In the genomic region with DNA sequence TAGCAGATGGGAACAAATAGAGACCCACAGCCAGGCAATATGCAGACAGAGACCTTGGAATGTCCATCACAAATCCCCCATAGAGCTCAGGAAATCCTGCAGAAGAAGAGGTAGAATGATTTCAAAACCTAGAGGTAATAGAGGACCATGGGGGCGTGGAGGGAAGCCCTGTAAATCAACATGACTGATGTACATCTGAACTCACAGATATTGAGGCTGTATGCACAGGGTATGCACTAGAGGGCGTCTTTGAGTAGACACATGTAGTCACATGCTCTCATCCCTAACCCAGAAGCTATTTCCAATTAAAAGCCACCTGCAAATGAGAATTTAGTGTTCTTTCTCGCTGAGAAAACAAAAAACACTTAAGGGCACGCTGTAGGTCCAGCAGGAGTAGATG, we compare ENCODE assay signal across 22 mouse cellular contexts.
DNase-seq lines count a peak whose midpoint lies in the region; ATAC-seq and TF ChIP-seq lines count a peak whose summit lies in the region.
"Had no signal": no experiment of that assay in that cellular context is flagged by ENCODE, and none has a peak within 500 bp of the region (broad histone marks: within the 10 kb centered on the region; RNA-seq: fewer than 3 reads in every experiment).

No protein-coding gene starts in this region.

- WGBS in forebrain, embryonic 14.5 days = 64% methylated on average over 4 of the region's 4 CpGs
- WGBS in forebrain, embryonic 13.5 days = 60% methylated on average over 4 of the region's 4 CpGs
- 63% methylated on average over 4 of the region's 4 CpGs for WGBS in intestine, postnatal 0 days
- WGBS in intestine, embryonic 15.5 days = 61% methylated on average over 4 of the region's 4 CpGs
- 59% methylated on average over 4 of the region's 4 CpGs for WGBS in midbrain, embryonic 11.5 days
- WGBS in midbrain, embryonic 10.5 days = 53% methylated on average over 4 of the region's 4 CpGs

- ATAC-seq in forebrain, embryonic 14.5 days = no peak
- ATAC-seq in forebrain, embryonic 13.5 days = no peak
- ATAC-seq in intestine, postnatal 0 days = no peak
- ATAC-seq in intestine, embryonic 15.5 days = no peak
- no peak for ATAC-seq in midbrain, embryonic 11.5 days (ENCODE audit: low FRiP score)
- ATAC-seq: forebrain, embryonic 16.5 days; midbrain, embryonic 13.5 days had no signal

- no peaks in the 10 kb centered on the region for H3K36me3 ChIP-seq in forebrain, embryonic 14.5 days (ENCODE audit: control insufficient read depth, insufficient read depth, low read length)
- H3K36me3 ChIP-seq in forebrain, embryonic 13.5 days (ENCODE audit: poor library complexity, severe bottlenecking) = no peaks in the 10 kb centered on the region
- H3K36me3 ChIP-seq in intestine, postnatal 0 days (ENCODE audit: control insufficient read depth, insufficient read depth) = no peaks in the 10 kb centered on the region
- H3K36me3 ChIP-seq in intestine, embryonic 15.5 days = no peaks in the 10 kb centered on the region
- no peaks in the 10 kb centered on the region for H3K36me3 ChIP-seq in midbrain, embryonic 11.5 days (ENCODE audit: control insufficient read depth, insufficient read depth, low read length)
- H3K36me3 ChIP-seq in midbrain, embryonic 10.5 days = no peaks in the 10 kb centered on the region
- H3K36me3 ChIP-seq: hindbrain, embryonic 10.5 days; limb, embryonic 13.5 days; liver, embryonic 13.5 days; midbrain, embryonic 13.5 days had no signal

- H3K27me3 ChIP-seq in forebrain, embryonic 14.5 days (replicated peaks; ENCODE audit: control insufficient read depth, insufficient read depth, low read length) = no peaks in the 10 kb centered on the region
- no peaks in the 10 kb centered on the region for H3K27me3 ChIP-seq in forebrain, embryonic 13.5 days
- no peaks in the 10 kb centered on the region for H3K27me3 ChIP-seq in intestine, postnatal 0 days (replicated peaks; ENCODE audit: control insufficient read depth, insufficient read depth, low read length)
- no peaks in the 10 kb centered on the region for H3K27me3 ChIP-seq in intestine, embryonic 15.5 days (replicated peaks)
- no peaks in the 10 kb centered on the region for H3K27me3 ChIP-seq in midbrain, embryonic 11.5 days (ENCODE audit: control insufficient read depth, insufficient read depth, low read length)
- H3K27me3 ChIP-seq in midbrain, embryonic 10.5 days (ENCODE audit: low read depth, poor library complexity, severe bottlenecking) = no peaks in the 10 kb centered on the region
- H3K27me3 ChIP-seq: CH12.LX; limb, embryonic 13.5 days; liver, embryonic 13.5 days; midbrain, embryonic 13.5 days had no signal

- no peaks in the 10 kb centered on the region; the same call in 1 of the 2 replicates for H3K4me1 ChIP-seq in forebrain, embryonic 14.5 days (ENCODE audit: control insufficient read depth, insufficient read depth, low read length)
- H3K4me1 ChIP-seq in forebrain, embryonic 13.5 days = no peaks in the 10 kb centered on the region
- H3K4me1 ChIP-seq in intestine, postnatal 0 days (replicated peaks; ENCODE audit: control insufficient read depth, insufficient read depth, low read length) = no peaks in the 10 kb centered on the region
- no peaks in the 10 kb centered on the region for H3K4me1 ChIP-seq in intestine, embryonic 15.5 days (replicated peaks)
- H3K4me1 ChIP-seq in midbrain, embryonic 11.5 days (ENCODE audit: control insufficient read depth, insufficient read depth, low read length) = no peaks in the 10 kb centered on the region
- H3K4me1 ChIP-seq in midbrain, embryonic 10.5 days = no peaks in the 10 kb centered on the region
- H3K4me1 ChIP-seq: hindbrain, embryonic 10.5 days; limb, embryonic 13.5 days; liver, embryonic 13.5 days; midbrain, embryonic 13.5 days had no signal

- no peak overlapping the region for H3K9ac ChIP-seq in forebrain, embryonic 14.5 days (ENCODE audit: low read length)
- H3K9ac ChIP-seq in forebrain, embryonic 13.5 days = no peak overlapping the region
- no peak overlapping the region for H3K9ac ChIP-seq in intestine, postnatal 0 days (ENCODE audit: low read depth, low read length)
- no peak overlapping the region for H3K9ac ChIP-seq in intestine, embryonic 15.5 days
- H3K9ac ChIP-seq in midbrain, embryonic 11.5 days (ENCODE audit: low read length) = no peak overlapping the region
- H3K9ac ChIP-seq: limb, embryonic 13.5 days; liver, embryonic 13.5 days; midbrain, embryonic 13.5 days had no signal

- H3K27ac ChIP-seq in forebrain, embryonic 14.5 days (ENCODE audit: low read depth, low read length) = no peak overlapping the region
- no peak overlapping the region for H3K27ac ChIP-seq in forebrain, embryonic 13.5 days
- no peak overlapping the region for H3K27ac ChIP-seq in intestine, postnatal 0 days (ENCODE audit: low read depth, low read length)
- no peak overlapping the region for H3K27ac ChIP-seq in intestine, embryonic 15.5 days
- H3K27ac ChIP-seq in midbrain, embryonic 11.5 days (ENCODE audit: low read depth, low read length) = no peak overlapping the region
- no peak overlapping the region for H3K27ac ChIP-seq in midbrain, embryonic 10.5 days (replicated peaks)
- H3K27ac ChIP-seq: hindbrain, embryonic 10.5 days; limb, embryonic 13.5 days; liver, embryonic 13.5 days; midbrain, embryonic 13.5 days had no signal

- H3K9me3 ChIP-seq in forebrain, embryonic 14.5 days (replicated peaks; ENCODE audit: control insufficient read depth, low read length) = no peaks in the 10 kb centered on the region
- H3K9me3 ChIP-seq in forebrain, embryonic 13.5 days (replicated peaks) = no peaks in the 10 kb centered on the region
- no peaks in the 10 kb centered on the region for H3K9me3 ChIP-seq in intestine, postnatal 0 days (ENCODE audit: control insufficient read depth)
- H3K9me3 ChIP-seq in intestine, embryonic 15.5 days = no peaks in the 10 kb centered on the region
- H3K9me3 ChIP-seq in midbrain, embryonic 11.5 days (ENCODE audit: control insufficient read depth, low read length) = no peaks in the 10 kb centered on the region
- no peaks in the 10 kb centered on the region for H3K9me3 ChIP-seq in midbrain, embryonic 10.5 days (replicated peaks)
- H3K9me3 ChIP-seq: hindbrain, embryonic 10.5 days; limb, embryonic 13.5 days; liver, embryonic 13.5 days; midbrain, embryonic 13.5 days had no signal

- DNase-seq in forebrain, embryonic 14.5 days (ENCODE audit: low spot score) = peak; percentile 9
- peak; percentile 68 for DNase-seq in midbrain, embryonic 11.5 days (ENCODE audit: low spot score, missing footprints)
- no peak for DNase-seq in midbrain, embryonic 10.5 days (ENCODE audit: low spot score)
- DNase-seq in ZHBTc4 (ENCODE audit: low read depth, low spot score) = peak; percentile 24
- DNase-seq in liver = no peak
- DNase-seq: adrenal gland, postnatal 36 days; B cell, adult 2 months; cerebellum, adult 9-10 months; gastrocnemius, postnatal 36 days; kidney, adult 2 months; kidney, postnatal 10 days; liver, embryonic 13.5 days; right cerebral cortex, postnatal 14 days had no signal

- H3K4me3 ChIP-seq in forebrain, embryonic 14.5 days (ENCODE audit: low read depth, low read length) = no peak overlapping the region
- H3K4me3 ChIP-seq in forebrain, embryonic 13.5 days = no peak overlapping the region
- no peak overlapping the region for H3K4me3 ChIP-seq in intestine, postnatal 0 days (ENCODE audit: low read depth, low read length)
- H3K4me3 ChIP-seq in intestine, embryonic 15.5 days (replicated peaks) = no peak overlapping the region
- no peak overlapping the region for H3K4me3 ChIP-seq in midbrain, embryonic 11.5 days (ENCODE audit: low read depth, low read length)
- no peak overlapping the region for H3K4me3 ChIP-seq in midbrain, embryonic 10.5 days
- H3K4me3 ChIP-seq: hindbrain, embryonic 10.5 days; limb, embryonic 13.5 days; liver, embryonic 13.5 days; midbrain, embryonic 13.5 days had no signal

- TF ChIP-seq CTCF in intestine, postnatal 0 days (IDR thresholded peaks at IDR 0.05; ENCODE audit: low read depth) = peak; percentile 30; the same call in 1 of the 2 replicates

- no peak overlapping the region for H3K4me2 ChIP-seq in forebrain, embryonic 14.5 days (ENCODE audit: low read length)
- no peak overlapping the region for H3K4me2 ChIP-seq in forebrain, embryonic 13.5 days
- no peak overlapping the region for H3K4me2 ChIP-seq in intestine, postnatal 0 days (replicated peaks; ENCODE audit: low read depth)
- no peak overlapping the region for H3K4me2 ChIP-seq in intestine, embryonic 15.5 days (replicated peaks)
- no peak overlapping the region for H3K4me2 ChIP-seq in midbrain, embryonic 11.5 days
- H3K4me2 ChIP-seq: heart, embryonic 11.5 days; limb, embryonic 13.5 days; liver, embryonic 13.5 days; midbrain, embryonic 13.5 days had no signal

Comparison
In these comparisons a context has a peak if more than half of its experiments do, and no peak if none do; other contexts are left out.
1. DNase-seq: peak in forebrain, embryonic 14.5 days (single experiment), midbrain, embryonic 11.5 days (single experiment) and ZHBTc4 (single experiment); none in midbrain, embryonic 10.5 days (single experiment) and liver (single experiment).